Mouse (Mus musculus) CH12.LX (cell line): ENCODE data around the gene Pde4d. TPM values are rescaled to one million over a fixed set of nuclear protein-coding genes. Genes with fewer than 3 reads are reported as not detected.

Experiments
- DNase-seq: peaks from one replicate; pipeline ENCODE4 v3.0.0-alpha.2; 2013; ENCODE audit errors: extremely low read depth
- H3K27ac ChIP-seq: 2 replicates; pipeline ENCODE4 v1.5.1; 2012; ENCODE audit warnings: low read depth, mild to moderate bottlenecking, control low read depth, moderate library complexity; ENCODE audit not compliant: insufficient read depth
- H3K27me3 ChIP-seq: replicated peaks from 2 replicates; pipeline ENCODE3; 2012; ENCODE audit warnings: inconsistent platforms
- H3K36me3 ChIP-seq, 2 experiments: replicated peaks in 1 of 2; 2 replicates each; pipeline versions ENCODE3 to v1.6.1; 2012; ENCODE audit warnings: inconsistent platforms in 1 of 2, low read length in 1 of 2, mild to moderate bottlenecking in 1 of 2, mixed read lengths in 1 of 2, moderate library complexity in 1 of 2; ENCODE audit not compliant: control insufficient read depth in 1 of 2, insufficient read depth in 1 of 2
- H3K4me1 ChIP-seq, 2 experiments: 2 replicates each; pipeline ENCODE4 v1.6.1; 2012; ENCODE audit warnings: inconsistent platforms in 1 of 2, moderate library complexity in 1 of 2; ENCODE audit not compliant: insufficient read depth in 2 of 2, control insufficient read depth in 1 of 2
- H3K4me2 ChIP-seq: 2 replicates; pipeline ENCODE4 v1.6.1; 2012; ENCODE audit warnings: low read depth, mild to moderate bottlenecking, control low read depth; ENCODE audit not compliant: poor library complexity, insufficient read depth, severe bottlenecking
- H3K4me3 ChIP-seq, 3 experiments: fragments of 150-350 bp in 1 of 3; sonication (generic) in 1 of 3; replicated peaks in 1 of 3; 2 replicates each; pipeline versions ENCODE3 to v1.5.1; 2011 to 2012; ENCODE audit warnings: low read depth in 2 of 3, low read length in 2 of 3, mild to moderate bottlenecking in 2 of 3, moderate library complexity in 2 of 3, control low read depth in 1 of 3, improper control_type of control experiment in 1 of 3, inconsistent platforms in 1 of 3, mixed read lengths in 1 of 3; ENCODE audit not compliant: poor library complexity in 1 of 3
- H3K79me2 ChIP-seq: replicated peaks from 2 replicates; pipeline ENCODE4 v1.6.1; 2012; ENCODE audit warnings: mild to moderate bottlenecking, moderate library complexity; ENCODE audit not compliant: control insufficient read depth, poor library complexity, insufficient read depth, severe bottlenecking; ENCODE audit errors: extremely low read depth
- H3K9ac ChIP-seq: 2 replicates; pipeline ENCODE4 v1.6.1; 2012; ENCODE audit warnings: low read depth, mild to moderate bottlenecking, control low read depth, moderate library complexity; ENCODE audit not compliant: insufficient read depth
- H3K9me3 ChIP-seq: replicated peaks from 2 replicates; pipeline ENCODE3; 2012; ENCODE audit warnings: low read length, inconsistent platforms, mixed read lengths
- BHLHE40 ChIP-seq: IDR thresholded peaks from 2 replicates; pipeline ENCODE4 v1.6.1; 2011; ENCODE audit warnings: mild to moderate bottlenecking, low read depth, low read length, improper control_type of control experiment
- CHD1 ChIP-seq: IDR thresholded peaks from 2 replicates; pipeline ENCODE4 v1.6.1; 2012; ENCODE audit warnings: low read depth, low read length, improper control_type of control experiment, inconsistent platforms
- CTCF ChIP-seq, 2 experiments: IDR thresholded peaks in 1 of 2; conservative IDR thresholded peaks in 1 of 2; 2 replicates each; pipeline ENCODE4 v1.5.1; 2011 to 2012; ENCODE audit warnings: low read depth in 2 of 2, low read length in 2 of 2, improper control_type of control experiment in 1 of 2, inconsistent platforms in 1 of 2, mild to moderate bottlenecking in 1 of 2, moderate library complexity in 1 of 2
- EP300 ChIP-seq: IDR thresholded peaks from 2 replicates; pipeline ENCODE4 v1.6.1; 2011; ENCODE audit warnings: low read length, improper control_type of control experiment
- GABPA ChIP-seq: IDR thresholded peaks from 2 replicates; pipeline ENCODE4 v1.6.1; 2012; ENCODE audit warnings: low read depth, low read length, improper control_type of control experiment, inconsistent platforms; ENCODE audit not compliant: insufficient replicate concordance
- HCFC1 ChIP-seq: IDR thresholded peaks from 2 replicates; pipeline ENCODE4 v1.6.1; 2012; ENCODE audit warnings: low read depth, mild to moderate bottlenecking, inconsistent platforms, low read length, improper control_type of control experiment
- IRF4 ChIP-seq: IDR thresholded peaks from 2 replicates; pipeline ENCODE4 v1.6.1; 2014; ENCODE audit warnings: low read depth, mild to moderate bottlenecking, inconsistent platforms, low read length, improper control_type of control experiment
- JUND ChIP-seq: conservative IDR thresholded peaks from 2 replicates; pipeline ENCODE4 v1.6.1; 2011; ENCODE audit warnings: low read depth, low read length, improper control_type of control experiment
- KAT2A ChIP-seq: IDR thresholded peaks from 2 replicates; pipeline ENCODE4 v1.6.1; 2012; ENCODE audit warnings: low read length, improper control_type of control experiment, inconsistent platforms; ENCODE audit not compliant: insufficient replicate concordance
- MAX ChIP-seq: IDR thresholded peaks from 2 replicates; pipeline ENCODE4 v1.6.1; 2011; ENCODE audit warnings: low read length, improper control_type of control experiment
- MAZ ChIP-seq: IDR thresholded peaks from 2 replicates; pipeline ENCODE4 v1.6.1; 2012; ENCODE audit warnings: low read depth, mild to moderate bottlenecking, inconsistent platforms, low read length, improper control_type of control experiment, moderate library complexity
- MEF2A ChIP-seq: IDR thresholded peaks from 2 replicates; pipeline ENCODE4 v1.6.1; 2014; ENCODE audit warnings: low read depth, mild to moderate bottlenecking, inconsistent platforms, low read length, improper control_type of control experiment, borderline replicate concordance
- NELFE ChIP-seq: IDR thresholded peaks from 2 replicates; pipeline ENCODE4 v1.6.1; 2011; ENCODE audit warnings: low read depth, low read length, improper control_type of control experiment
- PAX5 ChIP-seq: IDR thresholded peaks from 2 replicates; pipeline ENCODE4 v1.6.1; 2012; ENCODE audit warnings: low read length, inconsistent platforms, mixed read lengths
- RAD21 ChIP-seq: IDR thresholded peaks from 2 replicates; pipeline ENCODE4 v1.6.1; 2011; ENCODE audit warnings: low read depth, mild to moderate bottlenecking, low read length, improper control_type of control experiment, moderate library complexity
- SIN3A ChIP-seq: IDR thresholded peaks from 2 replicates; pipeline ENCODE4 v1.6.1; 2012; ENCODE audit warnings: low read length, improper control_type of control experiment, inconsistent platforms
- SMC3 ChIP-seq: IDR thresholded peaks from 2 replicates; pipeline ENCODE4 v1.6.1; 2011; ENCODE audit warnings: low read depth, low read length, improper control_type of control experiment
- TBP ChIP-seq: conservative IDR thresholded peaks from 2 replicates; pipeline ENCODE4 v1.6.1; 2011; ENCODE audit warnings: low read depth, low read length, improper control_type of control experiment
- TCF12 ChIP-seq: IDR thresholded peaks from 2 replicates; pipeline ENCODE4 v1.6.1; 2014; ENCODE audit warnings: low read depth, mild to moderate bottlenecking, inconsistent platforms, low read length, improper control_type of control experiment
- ZC3H11A ChIP-seq: IDR thresholded peaks from 2 replicates; pipeline ENCODE4 v1.6.1; 2012; ENCODE audit warnings: low read depth, mild to moderate bottlenecking, inconsistent platforms, low read length, improper control_type of control experiment
- ZKSCAN1 ChIP-seq: IDR thresholded peaks from 2 replicates; pipeline ENCODE4 v1.6.1; 2012; ENCODE audit warnings: low read depth, inconsistent platforms, low read length, improper control_type of control experiment, borderline replicate concordance
- ZMIZ1 ChIP-seq: IDR thresholded peaks from 2 replicates; pipeline ENCODE4 v1.6.1; 2012; ENCODE audit warnings: low read depth, mild to moderate bottlenecking, inconsistent platforms, low read length, improper control_type of control experiment
- dilution Hi-C: fragments of 300-500 bp; cut with MboI; formaldehyde crosslinking; loops from 2 replicates; pipeline ENCODE4 v1.14.3; 2020; ENCODE audit warnings: low sequenced_read_pairs; ENCODE audit not compliant: extremely low pct_unique_long_range_greater_than_20kb, extremely low pct_ligation_motif_present
- in situ Hi-C: fragments of 300-500 bp; cut with MboI; formaldehyde crosslinking; loops from 3 replicates; pipeline ENCODE4 v1.14.3; 2019; ENCODE audit warnings: low sequenced_read_pairs, low pct_ligation_motif_present, low pct_unique_long_range_greater_than_20kb, mixed read lengths
- polyA plus RNA-seq: library from polyadenylated mRNA; unstranded; fragments of >175 nt; gene quantifications from 2 replicates; pipeline ENCODE4 v1.2.1, GENCODE M21; 2012; ENCODE audit warnings: low read depth; ENCODE audit not compliant: insufficient read length
- total RNA-seq, 2 experiments: library from RNA; depleted of rRNA; stranded (reverse); fragments of 300-350 nt in 1 of 2; fragments of >200 nt in 1 of 2; gene quantifications; 2 replicates each; pipeline ENCODE4 v1.2.3; 2012 to 2014

Gene Pde4d
- total and polyA plus RNA-seq, 3 experiments, result not detected

DNA sequence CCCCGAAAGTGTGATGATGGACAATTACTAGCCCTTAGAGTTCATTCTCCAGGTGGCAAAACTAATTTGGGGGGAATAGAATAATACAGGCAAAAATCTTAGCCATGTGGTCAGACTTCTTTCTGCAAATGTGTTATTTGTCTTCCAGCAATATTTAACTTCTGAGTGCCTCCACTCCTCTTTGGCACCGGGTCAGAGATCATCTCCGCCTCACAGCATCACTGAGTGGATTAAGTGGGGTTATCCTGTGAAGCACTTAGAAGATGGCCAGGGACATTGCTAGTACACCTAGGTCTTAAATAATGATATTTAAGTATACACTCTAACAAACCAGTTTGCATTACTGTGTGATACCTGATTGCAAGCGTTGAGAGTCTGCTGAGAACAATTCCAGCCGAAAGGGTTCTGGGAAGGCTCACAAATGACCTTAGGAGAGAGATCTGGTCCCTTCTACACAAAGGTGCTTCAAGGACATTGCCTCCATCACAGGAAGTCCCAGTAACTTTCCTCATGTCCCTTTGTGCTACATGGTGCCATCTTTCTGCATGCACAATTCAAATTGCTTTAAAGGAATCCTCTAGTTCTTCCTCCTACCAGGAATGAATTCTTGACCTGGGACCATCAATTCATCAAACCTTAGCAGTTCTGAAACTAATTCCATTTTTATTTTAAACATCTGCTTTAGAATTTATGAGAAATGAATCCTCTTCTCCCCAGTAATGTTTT, 989.9 kb downstream of the Pde4d start:
- Histone ChIP-seq H3K79me2 (no peaks in the 10 kb centered on the region), H3K9me3 (peaks cover 37% of the 10 kb centered on the region), H3K27me3 (no peaks in the 10 kb centered on the region), H3K36me3 (no peaks in the 10 kb centered on the region), H3K4me3 (no peak overlapping the region), H3K27ac (no peak overlapping the region), H3K9ac (no peak overlapping the region), H3K4me1 (no peaks in the 10 kb centered on the region), H3K4me2 (no peak overlapping the region)
- in situ Hi-C loops, result no loop called here
- no peak for TF ChIP-seq BHLHE40
- no peak for DNase-seq
- dilution Hi-C loops, result no loop called here

DNA sequence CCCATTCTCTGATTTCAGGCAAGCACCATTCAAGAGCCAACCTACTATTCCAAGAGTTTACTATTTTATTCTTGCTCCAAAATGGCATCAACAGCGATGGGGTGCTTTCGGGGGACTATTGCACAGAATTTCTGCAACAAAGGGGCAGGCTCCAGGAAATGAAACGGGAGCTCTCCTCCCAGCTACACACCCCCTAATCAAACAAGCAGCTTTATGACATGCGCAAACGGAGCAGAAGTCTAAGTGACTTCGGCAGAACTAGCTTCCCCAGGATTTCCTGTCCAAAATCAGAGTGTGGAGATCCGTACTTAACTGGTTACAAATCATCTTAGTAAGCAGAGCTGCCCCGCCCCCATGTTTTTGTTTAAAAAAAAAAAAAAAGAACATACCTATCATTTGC, 990.6 kb downstream of the Pde4d start:
- Histone ChIP-seq H3K4me3 (no peak overlapping the region), H3K4me1 (no peaks in the 10 kb centered on the region), H3K79me2 (no peaks in the 10 kb centered on the region), H3K36me3 (no peaks in the 10 kb centered on the region), H3K27me3 (no peaks in the 10 kb centered on the region), H3K27ac (no peak overlapping the region), H3K9me3 (peaks cover 37% of the 10 kb centered on the region), H3K4me2 (no peak overlapping the region), H3K9ac (no peak overlapping the region)
- in situ Hi-C loops (no loop called here), dilution Hi-C loops (no loop called here)
- no peak for TF ChIP-seq ZKSCAN1
- TF ChIP-seq PAX5, result no peak
- TF ChIP-seq ZC3H11A, result no peak
- TF ChIP-seq ZMIZ1, result no peak
- DNase-seq, result no peak

DNA sequence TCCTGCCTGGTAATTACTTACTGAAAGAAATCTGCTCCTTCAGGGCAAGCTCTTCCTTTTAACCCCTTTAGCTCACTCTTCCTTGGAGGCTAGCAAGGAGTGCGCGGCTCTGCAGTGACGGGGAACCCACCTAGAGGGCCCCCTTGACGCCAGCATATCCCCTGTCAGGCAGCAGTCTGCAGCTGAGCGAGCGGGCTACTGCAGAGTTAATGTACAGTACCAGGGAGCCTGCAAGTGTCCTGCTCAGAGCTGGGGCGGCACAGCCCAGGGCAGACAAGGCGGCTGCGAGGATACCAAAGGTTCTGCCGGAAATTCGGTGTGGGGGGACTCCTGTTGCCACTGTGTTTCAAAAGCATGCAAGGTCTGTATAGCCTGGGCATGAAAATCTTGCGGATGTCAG, 991.1 kb downstream of the Pde4d start:
- no peak overlapping the region for H3K4me3 ChIP-seq
- peaks cover 37% of the 10 kb centered on the region for H3K9me3 ChIP-seq
- no peak for TF ChIP-seq NELFE
- TF ChIP-seq TBP, result no peak
- no peak for TF ChIP-seq ZKSCAN1
- TF ChIP-seq JUND, result no peak
- TF ChIP-seq TCF12, result no peak
- TF ChIP-seq KAT2A, result no peak
- TF ChIP-seq PAX5, result no peak
- no peak for TF ChIP-seq GABPA
- no peak for TF ChIP-seq MAZ
- no peak for TF ChIP-seq MAX
- TF ChIP-seq EP300, result no peak
- TF ChIP-seq HCFC1, result no peak
- no peak for TF ChIP-seq CHD1
- no peak for TF ChIP-seq RAD21
- TF ChIP-seq CTCF (conservative IDR thresholded peaks at IDR 0.05 in 1 of 2, IDR thresholded peaks at IDR 0.05 in 1 of 2; ENCODE audit: low read depth in 2 of 2, low read length in 2 of 2), result no peak
- TF ChIP-seq SMC3, result no peak
- no peak for TF ChIP-seq MEF2A
- no peak for TF ChIP-seq IRF4
- TF ChIP-seq SIN3A, result no peak
- dilution Hi-C loops, result no loop called here
- no peaks in the 10 kb centered on the region for H3K79me2 ChIP-seq
- H3K9ac ChIP-seq, result no peak overlapping the region
- in situ Hi-C loops, result no loop called here
- DNase-seq, result no peak
- no peak overlapping the region for H3K4me2 ChIP-seq
- H3K27me3 ChIP-seq, result no peaks in the 10 kb centered on the region
- H3K27ac ChIP-seq, result no peak overlapping the region
- no peaks in the 10 kb centered on the region for H3K36me3 ChIP-seq
- no peaks in the 10 kb centered on the region for H3K4me1 ChIP-seq
